Mouse (Mus musculus): Measurements from ENCODE around the gene Lmbr1.

DNA sequence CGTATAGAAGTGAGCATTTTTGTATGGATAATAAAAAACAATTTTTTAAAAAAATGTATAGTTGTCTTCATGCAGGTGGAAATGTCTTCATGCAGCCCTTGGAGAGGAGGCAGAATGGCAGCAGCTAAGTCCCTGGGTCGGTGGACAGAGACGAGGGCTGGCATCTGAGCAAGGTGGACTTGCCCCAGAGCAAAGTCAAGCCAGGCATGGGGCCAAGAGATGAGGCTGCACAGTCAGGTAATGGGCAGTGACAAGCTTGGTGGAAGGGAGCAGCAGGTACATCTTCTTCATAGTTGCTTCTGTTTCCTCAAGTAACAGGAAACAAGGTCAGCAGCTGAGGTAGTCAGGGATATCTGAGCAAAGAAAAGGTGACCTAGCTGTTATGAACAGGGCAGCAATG, 97.1 kb downstream of the Lmbr1 start:
- TF ChIP-seq CTCF (IDR thresholded peaks at IDR 0.05; ENCODE audit: borderline replicate concordance, extremely low read depth, insufficient read depth, insufficient read length) (no peak), POLR2A (IDR thresholded peaks at IDR 0.05; ENCODE audit: borderline replicate concordance, extremely low read depth, insufficient read depth, insufficient read length, poor library complexity, severe bottlenecking) (no peak)

Measured in brain, embryonic 14.5 days (tissue).